Mouse (Mus musculus) midbrain, postnatal 0 days (tissue): ENCODE measurements around the gene Gmpr. TPM values are rescaled to one million over a fixed set of nuclear protein-coding genes. Genes with fewer than 3 reads are reported as not detected.
"Not testable (repeated sequence)": the region's sequence is repeated elsewhere in the genome, so short reads cannot be mapped to it uniquely, and the experiment has no call there.

Source experiments
- ATAC-seq: fragments of 200-750 bp; cut with Nextera tagmentation; 2 replicates; pipeline ENCODE4 v1.8.0; 2017; ENCODE audit warnings: moderate number of reproducible peaks, mild to moderate bottlenecking, moderate TSS enrichment, moderate library complexity; ENCODE audit not compliant: low FRiP score
- DNase-seq: peaks from one replicate; pipeline ENCODE4 v3.0.0-alpha.2; 2015; ENCODE audit warnings: low spot score
- H3K27ac ChIP-seq: fragments of 300-500 bp; sonication (generic); 2 replicates; pipeline ENCODE4 v1.5.1; 2014; ENCODE audit warnings: low read depth, mild to moderate bottlenecking, low read length, mixed read lengths
- H3K27me3 ChIP-seq: fragments of 300-500 bp; sonication (generic); 2 replicates; pipeline ENCODE4 v1.6.1; 2014; ENCODE audit warnings: low read length, control low read depth, mixed read lengths; ENCODE audit not compliant: insufficient read depth
- H3K36me3 ChIP-seq: fragments of 300-500 bp; sonication (generic); 2 replicates; pipeline ENCODE4 v1.6.1; 2014; ENCODE audit warnings: low read length, control low read depth, mixed read lengths; ENCODE audit not compliant: insufficient read depth
- H3K4me1 ChIP-seq: fragments of 300-500 bp; sonication (generic); 2 replicates; pipeline ENCODE4 v1.6.1; 2014; ENCODE audit warnings: mild to moderate bottlenecking, control low read depth, antibody characterized with exemption, low read length, mixed read lengths; ENCODE audit not compliant: insufficient read depth
- H3K4me2 ChIP-seq: fragments of 300-500 bp; sonication (generic); 2 replicates; pipeline ENCODE4 v1.6.1; 2014; ENCODE audit warnings: low read depth, mild to moderate bottlenecking, low read length, mixed read lengths; ENCODE audit not compliant: poor library complexity, severe bottlenecking
- H3K4me3 ChIP-seq: fragments of 300-500 bp; sonication (generic); 2 replicates; pipeline ENCODE4 v1.5.1; 2014; ENCODE audit warnings: low read depth, mild to moderate bottlenecking, low read length, moderate library complexity
- H3K9ac ChIP-seq: fragments of 300-500 bp; sonication (generic); replicated peaks from 2 replicates; pipeline ENCODE4 v1.6.1; 2014; ENCODE audit warnings: mild to moderate bottlenecking, low read length, moderate library complexity, mixed read lengths; ENCODE audit not compliant: poor library complexity, severe bottlenecking
- H3K9me3 ChIP-seq: fragments of 300-500 bp; sonication (generic); 2 replicates; pipeline ENCODE4 v1.6.1; 2016; ENCODE audit warnings: low read length, control low read depth
- CTCF ChIP-seq: IDR thresholded peaks from 2 replicates; pipeline ENCODE4 v1.5.1; 2016; ENCODE audit warnings: antibody characterized with exemption, mild to moderate bottlenecking
- WGBS: fragments of 180-500 bp; shearing (Covaris S2); extraction: QIAGEN DNeasy Blood & Tissue Kit; methylation state at CpG from one replicate; pipeline ENCODE4 v1.1.7; 2014; 5-methylcytosine and 5-hydroxymethylcytosine counted together
- polyA plus RNA-seq: library from polyadenylated mRNA; unstranded; fragments of >200 nt; fragmentation: Nextera tagmentation; extraction: Ambion mirVana; gene quantifications from 2 replicates; pipeline ENCODE4 v1.2.1, GENCODE M21; 2015
- total RNA-seq: library from RNA; depleted of rRNA; stranded (reverse); fragments of >200 nt; gene quantifications from 2 replicates; pipeline ENCODE4 v1.2.3, GENCODE M21; 2014

The Gmpr gene
- total and polyA plus RNA-seq, 2 experiments from 2014 or later = 29.2 to 36.7 TPM

DNA sequence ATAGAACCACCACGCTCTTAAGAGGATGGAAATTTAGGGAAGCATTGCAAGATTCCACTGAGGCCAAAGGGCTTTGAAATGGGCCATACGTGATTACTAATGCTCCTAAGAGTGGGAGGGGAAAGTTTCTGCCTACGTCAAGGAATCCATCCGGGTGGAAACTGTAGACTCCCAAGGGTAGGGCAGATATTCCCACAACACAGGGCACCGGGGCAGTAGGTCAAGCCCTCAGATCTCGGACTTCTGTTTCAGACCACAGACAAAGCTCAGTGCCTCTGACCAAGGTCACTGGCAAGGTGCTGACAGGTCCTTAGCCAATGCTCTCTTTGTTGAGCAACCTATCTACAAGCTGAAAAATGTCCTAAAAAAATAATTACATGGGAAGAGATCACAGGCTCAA, 27.3 kb upstream of the Gmpr start:
- H3K27me3 ChIP-seq = no peaks in the 10 kb centered on the region; the same call in 1 of the 2 replicates
- no peak overlapping the region for H3K27ac ChIP-seq
- TF ChIP-seq CTCF = no peak
- no peak overlapping the region for H3K4me2 ChIP-seq
- WGBS = 81% methylated on average over 6 of the region's 6 CpGs
- H3K9me3 ChIP-seq = no peaks in the 10 kb centered on the region
- ATAC-seq (no peak), DNase-seq (no peak)
- H3K9ac ChIP-seq = no peak overlapping the region
- H3K36me3 ChIP-seq = no peaks in the 10 kb centered on the region
- H3K4me1 ChIP-seq = no peaks in the 10 kb centered on the region
- H3K4me3 ChIP-seq = no peak overlapping the region

DNA sequence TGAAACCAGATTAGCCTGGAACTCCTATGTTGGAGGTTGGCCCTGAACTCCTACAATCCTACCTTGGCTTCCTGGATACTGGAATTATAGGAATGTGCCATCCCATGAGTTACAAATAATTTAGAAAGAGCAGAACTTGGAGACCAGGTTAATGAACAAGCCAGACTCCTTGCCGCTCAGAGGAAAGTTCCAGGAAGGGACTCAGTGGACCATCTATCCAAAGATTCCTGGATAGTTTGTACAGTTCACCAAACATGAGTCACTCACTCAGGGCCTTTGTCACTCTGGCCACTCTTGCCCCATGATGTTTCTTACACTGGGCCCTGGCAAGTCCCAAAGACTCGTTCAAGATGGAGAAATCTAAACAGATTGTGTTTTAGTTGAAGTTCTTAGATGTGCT, 24.0 kb upstream of the Gmpr start:
- H3K4me3 ChIP-seq = no peak overlapping the region
- H3K27me3 ChIP-seq = no peaks in the 10 kb centered on the region
- DNase-seq (no peak), ATAC-seq (no peak)
- no peak for TF ChIP-seq CTCF
- no peaks in the 10 kb centered on the region for H3K9me3 ChIP-seq
- H3K4me2 ChIP-seq = no peak overlapping the region
- 92% methylated on average over 2 of the region's 2 CpGs for WGBS
- no peak overlapping the region for H3K27ac ChIP-seq
- no peaks in the 10 kb centered on the region for H3K36me3 ChIP-seq
- no peak overlapping the region for H3K9ac ChIP-seq
- H3K4me1 ChIP-seq = no peaks in the 10 kb centered on the region

DNA sequence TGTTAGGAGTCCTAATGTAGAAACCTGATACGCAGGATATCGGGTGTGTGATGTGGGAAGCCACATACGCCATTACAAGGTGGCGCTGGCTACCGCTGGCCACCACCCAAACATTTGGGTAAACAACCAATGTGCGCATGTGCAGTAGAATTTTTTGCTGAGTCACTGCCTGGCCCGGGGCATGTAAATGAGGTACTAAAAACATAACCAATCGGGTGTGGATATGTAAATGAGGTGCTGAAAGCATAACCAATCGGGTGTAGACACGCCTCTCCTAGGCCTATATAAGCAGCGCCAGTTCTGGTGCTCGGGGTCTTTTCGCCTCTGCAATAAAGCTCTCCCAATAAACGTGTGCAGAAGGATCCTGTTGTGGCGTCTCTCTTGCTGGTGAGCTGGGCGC, 23.3 kb upstream of the Gmpr start:
- not testable (repeated sequence) for H3K4me3 ChIP-seq, H3K4me1 ChIP-seq, DNase-seq, H3K27ac ChIP-seq, H3K9me3 ChIP-seq, H3K36me3 ChIP-seq, ATAC-seq, H3K4me2 ChIP-seq, H3K9ac ChIP-seq, H3K27me3 ChIP-seq
- WGBS = 97% methylated on average over 16 of the region's 16 CpGs

DNA sequence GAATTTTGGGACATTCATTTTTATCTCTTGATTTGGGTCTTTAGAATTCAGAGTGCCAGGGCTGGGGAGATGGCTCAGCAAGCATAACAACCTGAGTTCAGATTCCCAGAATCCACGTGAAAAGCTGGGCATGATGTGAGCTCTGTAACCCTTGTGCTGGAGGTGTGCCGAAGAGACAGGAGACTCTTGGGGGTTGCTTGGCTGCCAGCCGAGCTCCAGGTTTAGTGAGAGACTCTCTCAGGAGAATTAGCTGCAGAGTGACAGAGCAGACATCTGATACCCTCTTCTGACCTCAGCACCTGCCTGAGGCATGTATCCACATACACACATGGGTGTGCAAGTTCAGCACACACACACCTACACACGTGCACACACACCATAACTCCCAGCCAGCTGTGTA, 21.6 kb upstream of the Gmpr start:
- WGBS = 87% methylated on average over 4 of the region's 4 CpGs
- Histone ChIP-seq H3K4me1 (no peaks in the 10 kb centered on the region), H3K4me2 (no peak overlapping the region), H3K9me3 (no peaks in the 10 kb centered on the region), H3K27ac (no peak overlapping the region), H3K36me3 (no peaks in the 10 kb centered on the region), H3K9ac (no peak overlapping the region), H3K4me3 (no peak overlapping the region), H3K27me3 (no peaks in the 10 kb centered on the region)
- DNase-seq = no peak
- no peak for ATAC-seq
- TF ChIP-seq CTCF = no peak

DNA sequence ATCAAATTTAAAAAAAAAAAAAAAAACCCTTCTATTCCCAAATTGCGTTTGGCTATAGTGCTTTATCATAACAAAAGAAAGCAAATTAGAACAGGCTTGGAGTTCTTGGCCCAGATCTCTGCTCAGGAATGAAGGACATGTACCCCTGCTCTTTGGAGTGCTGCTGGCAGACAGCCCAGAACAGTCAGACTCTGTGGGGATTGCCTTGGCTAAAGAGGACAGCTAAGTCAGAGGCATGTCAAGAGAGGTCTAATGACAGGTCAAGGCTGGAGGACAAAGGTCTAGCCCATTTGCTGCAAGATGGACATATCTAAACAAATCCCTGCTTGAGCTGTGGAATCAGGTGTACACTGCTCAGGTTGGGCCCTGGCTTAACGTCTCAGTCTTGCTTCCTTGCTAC, 20.6 kb upstream of the Gmpr start:
- 73% methylated on average over 2 of the region's 2 CpGs for WGBS
- H3K4me1 ChIP-seq = no peaks in the 10 kb centered on the region
- TF ChIP-seq CTCF = no peak
- H3K27ac ChIP-seq = no peak overlapping the region
- ATAC-seq = no peak
- DNase-seq = peak; percentile 52
- H3K27me3 ChIP-seq = no peaks in the 10 kb centered on the region
- no peak overlapping the region for H3K9ac ChIP-seq
- no peaks in the 10 kb centered on the region for H3K9me3 ChIP-seq
- no peak overlapping the region for H3K4me2 ChIP-seq
- no peaks in the 10 kb centered on the region for H3K36me3 ChIP-seq
- no peak overlapping the region for H3K4me3 ChIP-seq

DNA sequence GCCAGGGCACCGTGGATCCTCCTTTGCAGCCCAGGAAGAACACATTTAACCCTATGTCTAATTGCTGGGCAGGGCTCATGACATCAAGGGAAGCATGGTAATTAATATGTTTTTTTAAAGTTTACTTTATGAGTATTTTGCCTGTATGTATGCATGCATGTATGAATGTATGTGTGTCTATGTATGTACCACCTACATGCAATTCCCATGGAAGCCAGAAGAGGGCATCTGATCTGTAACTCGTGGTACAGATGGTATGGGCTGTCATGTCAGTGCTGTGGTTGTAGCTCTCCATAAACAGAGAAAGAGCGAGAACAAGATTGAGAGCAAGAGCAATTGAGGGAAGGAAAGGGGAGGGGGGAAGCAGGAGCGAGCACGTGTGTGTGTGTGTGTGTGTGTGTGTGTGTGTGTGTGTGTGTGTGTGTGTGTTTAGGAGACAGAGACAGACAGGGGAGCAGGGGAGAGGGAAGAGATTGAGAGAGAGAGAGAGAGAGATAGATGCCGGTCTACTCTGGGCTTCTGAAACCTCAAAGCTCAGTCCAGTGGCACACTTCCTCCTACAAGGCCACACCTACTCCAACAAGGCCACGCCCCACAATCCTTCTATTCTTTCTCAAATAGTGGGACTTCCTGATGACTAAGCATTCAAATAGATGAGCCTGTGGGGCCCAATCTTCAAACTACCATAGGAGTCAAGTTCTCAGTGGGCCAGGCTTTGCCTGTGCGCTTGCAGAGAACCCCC, 15.1 kb upstream of the Gmpr start:
- H3K27me3 ChIP-seq = no peaks in the 10 kb centered on the region
- ATAC-seq (no peak), DNase-seq (no peak)
- WGBS = 91% methylated on average over 8 of the region's 8 CpGs
- no peaks in the 10 kb centered on the region for H3K36me3 ChIP-seq
- H3K4me2 ChIP-seq = no peak overlapping the region
- H3K27ac ChIP-seq = no peak overlapping the region
- no peaks in the 10 kb centered on the region for H3K4me1 ChIP-seq
- no peaks in the 10 kb centered on the region for H3K9me3 ChIP-seq
- H3K9ac ChIP-seq = no peak overlapping the region
- TF ChIP-seq CTCF = peak; percentile 38
- no peak overlapping the region for H3K4me3 ChIP-seq
